Mouse (Mus musculus) stomach, postnatal 0 days (tissue): Measurements from ENCODE around the gene Napb. TPM values are rescaled to one million over a fixed set of nuclear protein-coding genes. Genes with fewer than 3 reads are reported as not detected.

Source experiments
- ATAC-seq: fragments of 200-750 bp; cut with Nextera tagmentation; 2 replicates; pipeline ENCODE4 v1.8.0; 2017; ENCODE audit not compliant: low FRiP score, low TSS enrichment
- DNase-seq: peaks from one replicate; pipeline ENCODE4 v3.0.0-alpha.2; 2016; ENCODE audit warnings: low spot score
- H3K27ac ChIP-seq: fragments of 300-500 bp; sonication (generic); replicated peaks from 2 replicates; pipeline ENCODE4 v1.5.1; 2014; ENCODE audit warnings: mild to moderate bottlenecking, control low read depth
- H3K27me3 ChIP-seq: fragments of 300-500 bp; sonication (generic); 2 replicates; pipeline ENCODE4 v1.6.1; 2014; ENCODE audit warnings: low read length; ENCODE audit not compliant: control insufficient read depth, insufficient read depth
- H3K36me3 ChIP-seq: fragments of 300-500 bp; sonication (generic); 2 replicates; pipeline ENCODE4 v1.6.1; 2014; ENCODE audit warnings: low read length, mixed read lengths; ENCODE audit not compliant: control insufficient read depth, insufficient read depth
- H3K4me1 ChIP-seq: fragments of 300-500 bp; sonication (generic); replicated peaks from 2 replicates; pipeline ENCODE4 v1.6.1; 2014; ENCODE audit warnings: antibody characterized with exemption; ENCODE audit not compliant: control insufficient read depth, insufficient read depth
- H3K4me2 ChIP-seq: fragments of 300-500 bp; sonication (generic); replicated peaks from 2 replicates; pipeline ENCODE4 v1.6.1; 2014; ENCODE audit warnings: low read depth, mild to moderate bottlenecking, control low read depth, moderate library complexity
- H3K4me3 ChIP-seq: fragments of 300-500 bp; sonication (generic); 2 replicates; pipeline ENCODE4 v1.5.1; 2014; ENCODE audit warnings: low read depth, low read length, control low read depth
- H3K9ac ChIP-seq: fragments of 300-500 bp; sonication (generic); 2 replicates; pipeline ENCODE4 v1.6.1; 2014; ENCODE audit warnings: mild to moderate bottlenecking, low read length, control low read depth, mixed read lengths
- H3K9me3 ChIP-seq: fragments of 300-500 bp; sonication (generic); 2 replicates; pipeline ENCODE4 v1.6.1; 2016; ENCODE audit warnings: low read length; ENCODE audit not compliant: control insufficient read depth
- CTCF ChIP-seq: IDR thresholded peaks from 2 replicates; pipeline ENCODE4 v1.5.1; 2016; ENCODE audit warnings: antibody characterized with exemption, low read depth, mild to moderate bottlenecking, moderate library complexity
- EP300 ChIP-seq: optimal IDR thresholded peaks from 2 replicates; pipeline ENCODE3; 2016; ENCODE audit warnings: antibody characterized with exemption
- WGBS: fragments of 180-500 bp; shearing (Covaris S2); extraction: QIAGEN DNeasy Blood & Tissue Kit; methylation state at CpG from one replicate; pipeline ENCODE4 v1.1.7; 2014; 5-methylcytosine and 5-hydroxymethylcytosine counted together
- polyA plus RNA-seq: library from polyadenylated mRNA; unstranded; fragments of >200 nt; fragmentation: Nextera tagmentation; extraction: Ambion mirVana; gene quantifications from 2 replicates; pipeline ENCODE4 v1.2.1, GENCODE M21; 2015

Napb gene
- polyA plus RNA-seq, 1 experiment from 2014 or later = 2.2 TPM

GRCm38 (mm10) chr2:148672199-148673096 lies 59.8 kb downstream of the Napb start, which contains the start of gene Nxt1:
Gene Nxt1, plus strand, starts transcription at chr2:148672601.
- WGBS = 1% methylated on average over 58 of the region's 58 CpGs

GRCm38 (mm10) chr2:148663458-148663857 lies 68.8 kb downstream of the Napb start:
- H3K4me1 ChIP-seq = no peaks in the 10 kb centered on the region
- 100% methylated on average over 1 of the region's 1 CpGs for WGBS
- no peak for ATAC-seq

More at GRCm38 (mm10) chr2:148672199-148673096, 59.8 kb downstream of the Napb start, which contains the start of gene Nxt1:
- Histone ChIP-seq H3K4me1 (0 out of 2 replicates have a peak, but pooled peaks cover 2% of the 10 kb centered on the region), H3K27ac (peak within 1 kb of the TSS; percentile 81), H3K4me2 (peak within 1 kb of the TSS; percentile 78), H3K27me3 (no peaks in the 10 kb centered on the region), H3K4me3 (peak within 1 kb of the TSS; percentile 87), H3K9ac (peak within 1 kb of the TSS; percentile 87), H3K36me3 (0 out of 2 replicates have a peak, but pooled peaks cover 2% of the 10 kb centered on the region), H3K9me3 (no peaks in the 10 kb centered on the region)
- no peak; the same call in 1 of the 2 replicates for TF ChIP-seq CTCF
- no peak for TF ChIP-seq EP300
- peak; percentile 100 for ATAC-seq
- peak; percentile 99 for DNase-seq

GRCm38 (mm10) chr2:148654961-148655360 lies 77.3 kb downstream of the Napb start:
- Histone ChIP-seq H3K4me1 (no peaks in the 10 kb centered on the region), H3K9me3 (no peaks in the 10 kb centered on the region), H3K4me3 (no peak overlapping the region), H3K27ac (no peak overlapping the region), H3K9ac (no peak overlapping the region), H3K4me2 (no peak overlapping the region), H3K27me3 (no peaks in the 10 kb centered on the region), H3K36me3 (no peaks in the 10 kb centered on the region)
- DNase-seq = peak; percentile 52
- under 1% methylated on average over 3 of the region's 3 CpGs for whole genome bisulfite sequencing
- 0 out of 2 replicates have a peak, but pooled peaks have one; percentile 54 for ATAC-seq
- TF ChIP-seq EP300 = no peak
- peak; percentile 91 for TF ChIP-seq CTCF

More at GRCm38 (mm10) chr2:148663458-148663857, 68.8 kb downstream of the Napb start:
- Histone ChIP-seq H3K36me3 (no peaks in the 10 kb centered on the region), H3K9me3 (no peaks in the 10 kb centered on the region), H3K9ac (no peak overlapping the region), H3K27ac (no peak overlapping the region), H3K27me3 (no peaks in the 10 kb centered on the region), H3K4me3 (no peak overlapping the region), H3K4me2 (no peak overlapping the region)
- TF ChIP-seq CTCF (no peak), EP300 (no peak)
- DNase-seq = no peak

GRCm38 (mm10) chr2:148650587-148651357 lies 81.5 kb downstream of the Napb start:
- no peak for ATAC-seq
- H3K4me3 ChIP-seq = no peak overlapping the region
- no peak overlapping the region for H3K9ac ChIP-seq
- no peaks in the 10 kb centered on the region for H3K27me3 ChIP-seq
- H3K36me3 ChIP-seq = no peaks in the 10 kb centered on the region
- 24% methylated on average over 3 of the region's 3 CpGs for WGBS
- no peaks in the 10 kb centered on the region for H3K9me3 ChIP-seq
- DNase-seq = no peak
- no peak overlapping the region for H3K27ac ChIP-seq
- no peaks in the 10 kb centered on the region for H3K4me1 ChIP-seq
- H3K4me2 ChIP-seq = no peak overlapping the region
- no peak for TF ChIP-seq CTCF
- TF ChIP-seq EP300 = no peak

GRCm38 (mm10) chr2:148644421-148645000 lies 87.8 kb downstream of the Napb start:
- H3K27me3 ChIP-seq = no peaks in the 10 kb centered on the region
- H3K9ac ChIP-seq = no peak overlapping the region
- TF ChIP-seq CTCF (no peak), EP300 (no peak)
- no peaks in the 10 kb centered on the region for H3K4me1 ChIP-seq
- H3K27ac ChIP-seq = no peak overlapping the region
- H3K9me3 ChIP-seq = no peaks in the 10 kb centered on the region
- H3K36me3 ChIP-seq = no peaks in the 10 kb centered on the region
- no peak overlapping the region for H3K4me3 ChIP-seq
- DNase-seq (no peak), ATAC-seq (no peak)
- no peak overlapping the region for H3K4me2 ChIP-seq
- 71% methylated on average over 6 of the region's 6 CpGs for WGBS

Other genes starting within 250 kb of the Napb start
- gene Nxt1, start 59.9 kb downstream of the Napb start, polyA plus RNA-seq = 54.4 and 57.1 TPM in 2 replicates
- 8.0 and 9.4 TPM in 2 replicates for gene Gzf1, start 51.4 kb downstream of the Napb start, polyA plus RNA-seq
- gene Cstl1, start 17.9 kb upstream of the Napb start, polyA plus RNA-seq = not detected in 2 replicates
- gene Cst11, start 39.0 kb upstream of the Napb start, polyA plus RNA-seq = 0.98 and 1.2 TPM in 2 replicates
- gene 8030411F24Rik, start 49.5 kb upstream of the Napb start, polyA plus RNA-seq = not detected in 2 replicates
- gene Cst12, start 56.9 kb upstream of the Napb start, polyA plus RNA-seq = 0.25 TPM in 1 of 2 replicates, not detected in the other
- 35.6 and 46.3 TPM in 2 replicates for gene Cst8, start 66.3 kb upstream of the Napb start, polyA plus RNA-seq
- gene Cst13, start 87.6 kb upstream of the Napb start, polyA plus RNA-seq = 0.17 TPM in 1 of 2 replicates, not detected in the other
- not detected in 2 replicates for gene Cst9, start 102.7 kb upstream of the Napb start, polyA plus RNA-seq
- gene 9230104L09Rik, start 132.6 kb upstream of the Napb start, polyA plus RNA-seq = not detected in 2 replicates
- 595 and 599 TPM in 2 replicates for gene Cst3, start 143.2 kb upstream of the Napb start, polyA plus RNA-seq